Mouse (Mus musculus) intestine, postnatal 0 days (tissue): Measurements from ENCODE around the gene Hs3st6. TPM values are rescaled to one million over a fixed set of nuclear protein-coding genes. Genes with fewer than 3 reads are reported as not detected.

Experiments used
- ATAC-seq: fragments of 200-750 bp; cut with Nextera tagmentation; 2 replicates; pipeline ENCODE4 v1.8.0; 2017; ENCODE audit warnings: mild to moderate bottlenecking, moderate TSS enrichment, moderate library complexity
- H3K27ac ChIP-seq: fragments of 300-500 bp; sonication (generic); 2 replicates; pipeline ENCODE4 v1.5.1; 2014; ENCODE audit warnings: mild to moderate bottlenecking, low read depth, low read length, moderate library complexity
- H3K27me3 ChIP-seq: fragments of 300-500 bp; sonication (generic); replicated peaks from 2 replicates; pipeline ENCODE4 v1.6.1; 2014; ENCODE audit warnings: low read length, mixed read lengths; ENCODE audit not compliant: control insufficient read depth, insufficient read depth
- H3K36me3 ChIP-seq: fragments of 300-500 bp; sonication (generic); 2 replicates; pipeline ENCODE4 v1.6.1; 2014; ENCODE audit warnings: mild to moderate bottlenecking, moderate library complexity; ENCODE audit not compliant: control insufficient read depth, insufficient read depth
- H3K4me1 ChIP-seq: fragments of 300-500 bp; sonication (generic); replicated peaks from 2 replicates; pipeline ENCODE4 v1.6.1; 2014; ENCODE audit warnings: antibody characterized with exemption, low read length, mixed read lengths; ENCODE audit not compliant: control insufficient read depth, insufficient read depth
- H3K4me2 ChIP-seq: fragments of 300-500 bp; sonication (generic); replicated peaks from 2 replicates; pipeline ENCODE4 v1.6.1; 2014; ENCODE audit warnings: low read depth, mild to moderate bottlenecking, moderate library complexity
- H3K4me3 ChIP-seq: fragments of 300-500 bp; sonication (generic); 2 replicates; pipeline ENCODE4 v1.5.1; 2014; ENCODE audit warnings: low read depth, low read length
- H3K9ac ChIP-seq: fragments of 300-500 bp; sonication (generic); 2 replicates; pipeline ENCODE4 v1.6.1; 2014; ENCODE audit warnings: mild to moderate bottlenecking, low read depth, low read length
- H3K9me3 ChIP-seq: fragments of 300-500 bp; sonication (generic); 2 replicates; pipeline ENCODE4 v1.6.1; 2016; ENCODE audit warnings: mixed run types; ENCODE audit not compliant: control insufficient read depth
- CTCF ChIP-seq: sonication (generic); IDR thresholded peaks from 2 replicates; pipeline ENCODE4 v1.5.1; 2016; ENCODE audit warnings: low read depth, mild to moderate bottlenecking, control low read depth, antibody characterized with exemption, moderate library complexity
- WGBS: fragments of 180-500 bp; shearing (Covaris S2); extraction: QIAGEN DNeasy Blood & Tissue Kit; methylation state at CpG from one replicate; pipeline ENCODE4 v1.1.7; 2014; 5-methylcytosine and 5-hydroxymethylcytosine counted together
- polyA plus RNA-seq: library from polyadenylated mRNA; unstranded; fragments of >200 nt; fragmentation: Nextera tagmentation; extraction: Ambion mirVana; gene quantifications from 2 replicates; pipeline ENCODE4 v1.2.1, GENCODE M21; 2015

Gene Hs3st6
- polyA plus RNA-seq, 1 experiment from 2014 or later: 0.47 TPM

DNA sequence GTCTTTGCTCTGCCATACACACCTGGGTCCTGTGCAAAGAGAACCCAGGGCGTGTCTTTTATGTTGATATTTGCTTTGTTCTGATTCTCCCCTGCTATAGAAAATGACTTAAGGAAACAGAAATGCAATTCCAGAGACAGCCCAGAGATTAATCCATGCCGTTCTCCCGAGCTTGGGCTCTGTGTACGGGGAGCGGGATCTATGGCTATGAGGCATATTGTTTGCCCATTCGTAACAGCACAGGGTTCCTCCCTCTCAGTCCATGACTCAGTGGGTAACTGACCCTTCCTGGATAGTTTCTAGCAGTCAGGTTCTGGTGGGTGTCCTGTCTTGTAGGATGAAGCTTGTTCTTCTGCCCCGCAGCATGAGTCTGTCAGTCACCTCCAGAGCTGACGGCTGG lies 22.4 kb downstream of the Hs3st6 start:
- no peaks in the 10 kb centered on the region for H3K36me3 ChIP-seq
- no peak overlapping the region for H3K4me2 ChIP-seq
- no peak overlapping the region for H3K9ac ChIP-seq
- H3K4me1 ChIP-seq: no peaks in the 10 kb centered on the region
- H3K4me3 ChIP-seq: no peak overlapping the region
- H3K27ac ChIP-seq: no peak overlapping the region
- no peaks in the 10 kb centered on the region for H3K9me3 ChIP-seq
- TF ChIP-seq CTCF: no peak
- no peaks in the 10 kb centered on the region for H3K27me3 ChIP-seq
- ATAC-seq: no peak
- 57% methylated on average over 8 of the region's 8 CpGs for WGBS

DNA sequence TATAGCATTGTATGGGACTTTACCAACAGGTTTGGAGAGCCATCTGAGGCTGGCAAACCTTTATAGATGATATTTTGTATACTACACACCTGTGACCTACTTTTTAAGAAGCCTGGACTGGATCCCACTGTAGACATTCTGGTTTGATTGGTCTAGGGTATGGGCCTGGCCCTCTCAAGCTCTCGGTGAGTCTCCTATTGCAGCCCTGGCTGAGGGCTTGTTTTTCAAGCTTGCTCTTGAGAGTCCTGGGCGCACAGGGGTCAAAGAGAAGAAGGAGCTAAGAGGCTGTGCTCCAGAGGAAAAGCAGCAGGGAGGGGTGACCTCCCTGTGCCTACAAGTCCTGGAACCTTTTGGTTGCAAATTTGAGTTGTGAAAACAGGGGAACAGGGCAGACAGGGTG lies 24.3 kb downstream of the Hs3st6 start:
- no peaks in the 10 kb centered on the region for H3K27me3 ChIP-seq
- H3K4me3 ChIP-seq: no peak overlapping the region
- H3K27ac ChIP-seq: no peak overlapping the region
- 70% methylated on average over 2 of the region's 2 CpGs for WGBS
- H3K9me3 ChIP-seq: no peaks in the 10 kb centered on the region
- no peak overlapping the region for H3K9ac ChIP-seq
- H3K4me1 ChIP-seq: no peaks in the 10 kb centered on the region
- TF ChIP-seq CTCF: no peak
- no peaks in the 10 kb centered on the region for H3K36me3 ChIP-seq
- ATAC-seq: no peak
- H3K4me2 ChIP-seq: no peak overlapping the region

DNA sequence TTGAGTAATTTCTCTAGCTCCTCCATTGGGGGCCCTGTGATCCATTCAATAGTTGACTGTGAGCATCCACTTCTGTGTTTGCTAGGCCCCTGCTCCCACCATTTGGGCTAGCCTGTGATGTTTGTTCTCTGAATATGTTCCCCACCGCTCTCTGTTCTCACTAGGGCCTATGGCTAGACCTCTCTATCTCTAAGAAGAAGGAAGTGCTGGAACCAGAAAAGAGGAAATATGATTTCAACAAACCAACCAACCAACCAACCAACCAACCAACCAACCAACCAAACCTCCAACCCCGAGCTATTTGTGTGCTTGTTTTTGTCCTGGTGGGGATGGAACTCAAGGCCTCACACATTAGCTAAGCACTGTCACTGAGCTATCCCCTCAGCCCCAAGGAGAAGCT lies 28.0 kb downstream of the Hs3st6 start:
- H3K36me3 ChIP-seq: no peaks in the 10 kb centered on the region
- H3K9me3 ChIP-seq: no peaks in the 10 kb centered on the region
- no peak for ATAC-seq
- no peak overlapping the region for H3K27ac ChIP-seq
- 89% methylated on average over 2 of the region's 2 CpGs for WGBS
- no peak overlapping the region for H3K4me3 ChIP-seq
- H3K4me1 ChIP-seq: no peaks in the 10 kb centered on the region
- H3K4me2 ChIP-seq: no peak overlapping the region
- TF ChIP-seq CTCF: no peak
- no peaks in the 10 kb centered on the region for H3K27me3 ChIP-seq
- no peak overlapping the region for H3K9ac ChIP-seq

DNA sequence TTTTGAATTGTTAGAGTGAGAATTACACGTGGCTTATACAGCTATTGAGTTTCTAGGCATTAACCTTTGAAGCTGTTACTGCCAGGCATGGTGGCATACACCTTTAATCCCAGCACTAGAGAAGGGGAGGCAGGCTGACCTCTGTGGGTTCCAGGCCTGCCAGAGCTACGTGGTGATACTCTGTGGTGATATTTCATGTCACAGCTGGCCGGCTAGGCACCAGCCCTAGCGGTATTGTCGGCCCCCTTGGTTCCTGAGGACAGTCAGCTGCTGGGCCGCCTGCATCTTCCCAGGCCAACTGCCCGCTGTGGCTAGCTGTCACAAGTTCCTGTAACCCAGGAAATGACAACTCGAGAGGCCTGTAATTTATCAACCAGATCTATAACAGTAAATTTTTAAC lies 39.4 kb downstream of the Hs3st6 start:
- Histone ChIP-seq H3K36me3 (no peaks in the 10 kb centered on the region), H3K9me3 (no peaks in the 10 kb centered on the region), H3K9ac (no peak overlapping the region), H3K27me3 (no peaks in the 10 kb centered on the region; the same call in 1 of the 2 replicates), H3K4me2 (no peak overlapping the region), H3K27ac (no peak overlapping the region), H3K4me3 (no peak overlapping the region), H3K4me1 (no peaks in the 10 kb centered on the region)
- ATAC-seq: no peak
- 49% methylated on average over 8 of the region's 8 CpGs for WGBS
- TF ChIP-seq CTCF: no peak

DNA sequence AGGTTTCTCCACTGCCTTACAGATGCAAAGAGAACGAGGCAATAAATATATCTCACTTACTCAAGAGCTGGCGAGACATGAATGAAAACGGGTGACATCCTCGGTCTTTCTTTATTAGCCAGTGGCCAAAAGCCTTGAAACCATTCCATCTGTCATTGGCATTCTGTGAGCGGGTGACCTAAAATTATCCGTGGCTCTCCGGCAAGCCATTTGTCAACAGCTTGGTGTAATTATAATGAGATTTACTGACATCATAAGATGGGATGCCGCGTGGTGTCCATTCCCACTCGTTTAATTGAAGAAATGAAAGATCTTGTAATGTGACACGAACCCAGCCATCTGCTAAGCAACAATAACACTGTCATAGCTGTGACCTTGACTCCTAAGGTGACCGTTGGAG lies 42.0 kb downstream of the Hs3st6 start:
- Histone ChIP-seq H3K4me1 (no peaks in the 10 kb centered on the region), H3K27ac (no peak overlapping the region), H3K9ac (no peak overlapping the region), H3K36me3 (no peaks in the 10 kb centered on the region), H3K4me2 (no peak overlapping the region), H3K27me3 (no peaks in the 10 kb centered on the region; the same call in 1 of the 2 replicates), H3K4me3 (no peak overlapping the region), H3K9me3 (no peaks in the 10 kb centered on the region)
- TF ChIP-seq CTCF: no peak
- ATAC-seq: no peak
- WGBS: 81% methylated on average over 12 of the region's 12 CpGs

DNA sequence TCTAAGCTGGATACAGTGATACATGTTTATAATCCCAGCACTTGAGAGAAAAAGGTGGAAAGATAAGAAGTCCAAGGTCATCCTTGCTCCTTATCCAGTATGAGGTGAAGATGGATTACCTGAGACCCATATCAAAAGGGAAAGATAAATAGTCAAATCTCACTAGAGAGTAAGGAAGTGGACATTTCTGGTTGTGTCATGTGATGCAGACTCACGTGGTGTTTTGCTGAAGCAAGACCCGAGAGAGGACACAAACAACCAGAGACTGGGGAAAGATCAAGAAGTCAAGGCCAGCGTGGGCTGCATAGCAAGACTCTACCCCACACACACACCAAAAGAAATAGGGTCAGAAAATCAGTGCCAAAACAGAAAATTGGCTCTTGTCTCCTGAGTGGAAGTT lies 44.2 kb downstream of the Hs3st6 start:
- H3K4me3 ChIP-seq: no peak overlapping the region
- no peaks in the 10 kb centered on the region for H3K27me3 ChIP-seq
- no peak overlapping the region for H3K4me2 ChIP-seq
- H3K9ac ChIP-seq: no peak overlapping the region
- ATAC-seq: no peak
- TF ChIP-seq CTCF: no peak
- H3K4me1 ChIP-seq: no peaks in the 10 kb centered on the region
- H3K9me3 ChIP-seq: no peaks in the 10 kb centered on the region
- no peak overlapping the region for H3K27ac ChIP-seq
- H3K36me3 ChIP-seq: no peaks in the 10 kb centered on the region
- 49% methylated on average over 3 of the region's 3 CpGs for WGBS

DNA sequence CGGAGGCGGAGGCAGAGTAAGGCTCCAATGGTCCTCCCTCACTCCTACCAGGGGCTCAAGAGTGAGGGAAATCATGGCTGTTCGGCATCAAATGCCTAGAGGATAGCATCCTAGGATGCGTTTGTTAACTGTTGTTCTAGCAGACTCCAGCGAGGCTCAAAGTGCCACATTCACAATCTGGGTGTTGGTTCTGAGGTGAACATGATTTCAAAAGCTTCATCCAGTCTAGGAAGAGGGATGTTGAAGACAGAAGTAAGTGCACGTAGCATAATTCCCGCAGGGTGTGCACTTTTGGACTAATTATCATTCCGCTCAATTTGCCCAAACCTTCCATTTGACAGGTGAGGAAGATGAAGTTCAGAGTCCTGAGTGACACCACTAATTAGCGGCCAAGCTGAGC lies 45.4 kb downstream of the Hs3st6 start:
- no peak for TF ChIP-seq CTCF
- no peak overlapping the region for H3K4me3 ChIP-seq
- no peaks in the 10 kb centered on the region for H3K36me3 ChIP-seq
- no peaks in the 10 kb centered on the region for H3K27me3 ChIP-seq
- WGBS: 60% methylated on average over 9 of the region's 9 CpGs
- no peak overlapping the region for H3K4me2 ChIP-seq
- no peak for ATAC-seq
- no peaks in the 10 kb centered on the region for H3K9me3 ChIP-seq
- no peaks in the 10 kb centered on the region for H3K4me1 ChIP-seq
- H3K9ac ChIP-seq: no peak overlapping the region
- H3K27ac ChIP-seq: no peak overlapping the region
